In the genomic region with DNA sequence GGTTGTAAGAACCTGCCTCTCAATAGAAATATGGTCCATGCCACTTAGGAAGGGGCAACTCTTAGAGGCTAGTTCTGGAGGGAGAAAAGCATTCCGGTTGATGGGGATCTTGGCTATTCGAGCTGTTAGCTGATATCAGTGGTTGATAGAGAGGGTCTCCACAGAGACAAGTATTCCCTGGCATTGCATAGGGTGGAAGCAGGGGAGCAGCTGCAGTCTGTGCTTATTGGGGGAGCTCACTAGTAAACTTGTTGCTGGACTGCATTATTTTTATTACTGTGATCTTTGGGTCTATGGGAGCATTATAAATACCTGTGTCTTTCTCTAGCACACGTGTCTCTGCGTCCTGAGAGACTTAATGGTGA, we compare ENCODE assay signal across 9 mouse cellular contexts.
DNase-seq lines count a peak whose midpoint lies in the region; ATAC-seq lines count a peak whose summit lies in the region.
"Had no signal": no experiment of that assay in that cellular context is flagged by ENCODE, and none has a peak within 500 bp of the region (broad histone marks: within the 10 kb centered on the region; RNA-seq: fewer than 3 reads in every experiment).

No protein-coding gene starts in this region.

- no peaks in the 10 kb centered on the region for H3K9me3 ChIP-seq in heart, embryonic 11.5 days (replicated peaks; ENCODE audit: control insufficient read depth, low read length)
- no peaks in the 10 kb centered on the region for H3K9me3 ChIP-seq in embryonic facial prominence, embryonic 10.5 days
- no peaks in the 10 kb centered on the region for H3K9me3 ChIP-seq in hindbrain, embryonic 15.5 days
- H3K9me3 ChIP-seq in midbrain, embryonic 11.5 days (ENCODE audit: control insufficient read depth, low read length) = no peaks in the 10 kb centered on the region

- DNase-seq in heart, postnatal 25 days (ENCODE audit: low spot score) = no peak
- DNase-seq in embryonic facial prominence, embryonic 10.5 days (ENCODE audit: low spot score) = no peak
- no peak for DNase-seq in midbrain, embryonic 11.5 days (ENCODE audit: low spot score, missing footprints)
- DNase-seq in ovary, postnatal 36 days (ENCODE audit: low spot score) = no peak
- no peak for DNase-seq in thymus, postnatal 4 days
- DNase-seq in thymus, postnatal 14 days = no peak
- DNase-seq: B cell, adult 2 months had no signal

- H3K4me1 ChIP-seq in heart, embryonic 11.5 days (ENCODE audit: control insufficient read depth, insufficient read depth, low read length) = no peaks in the 10 kb centered on the region
- peaks cover 8% of the 10 kb centered on the region for H3K4me1 ChIP-seq in embryonic facial prominence, embryonic 10.5 days
- peaks cover 12% of the 10 kb centered on the region for H3K4me1 ChIP-seq in hindbrain, embryonic 15.5 days (replicated peaks)
- peaks cover 6% of the 10 kb centered on the region; the same call in 1 of the 2 replicates for H3K4me1 ChIP-seq in midbrain, embryonic 11.5 days (ENCODE audit: control insufficient read depth, insufficient read depth, low read length)

- H3K4me2 ChIP-seq in heart, embryonic 11.5 days = peak overlapping the region; percentile 84
- H3K4me2 ChIP-seq in hindbrain, embryonic 15.5 days = peak overlapping the region; percentile 67
- peak overlapping the region; percentile 77 for H3K4me2 ChIP-seq in midbrain, embryonic 11.5 days

- intact Hi-C loops in heart, postnatal 25 days (cut with DNase I) = loop anchor here (10.0 kb wide), 1 partner anchor 58 kb away; no protein-coding TSS in a partner anchor

- no peaks in the 10 kb centered on the region for H3K27me3 ChIP-seq in heart, embryonic 11.5 days (ENCODE audit: control insufficient read depth, insufficient read depth, low read length)
- H3K27me3 ChIP-seq in embryonic facial prominence, embryonic 10.5 days (replicated peaks; ENCODE audit: low read depth, poor library complexity, severe bottlenecking) = peaks cover 24% of the 10 kb centered on the region
- no peaks in the 10 kb centered on the region for H3K27me3 ChIP-seq in hindbrain, embryonic 15.5 days
- no peaks in the 10 kb centered on the region for H3K27me3 ChIP-seq in midbrain, embryonic 11.5 days (ENCODE audit: control insufficient read depth, insufficient read depth, low read length)

- peak overlapping the region; percentile 41 for H3K4me3 ChIP-seq in heart, embryonic 11.5 days (ENCODE audit: low read depth, low read length)
- H3K4me3 ChIP-seq in embryonic facial prominence, embryonic 10.5 days = peak overlapping the region; percentile 51
- peak overlapping the region; percentile 45 for H3K4me3 ChIP-seq in hindbrain, embryonic 15.5 days
- H3K4me3 ChIP-seq in midbrain, embryonic 11.5 days (ENCODE audit: low read depth, low read length) = peak overlapping the region; percentile 41

- H3K9ac ChIP-seq in heart, embryonic 11.5 days (ENCODE audit: low read depth, low read length) = no peak overlapping the region
- H3K9ac ChIP-seq in hindbrain, embryonic 15.5 days = peak overlapping the region; percentile 54
- H3K9ac ChIP-seq in midbrain, embryonic 11.5 days (ENCODE audit: low read length) = peak overlapping the region; percentile 54; the same call in 1 of the 2 replicates

- ATAC-seq in heart, embryonic 11.5 days (replicated peaks; ENCODE audit: insufficient number of reproducible peaks, low FRiP score, low TSS enrichment) = no peak
- peak; percentile 71 for ATAC-seq in hindbrain, embryonic 15.5 days (ENCODE audit: low FRiP score, low read depth)
- 0 out of 2 replicates have a peak, but pooled peaks have one; percentile 36 for ATAC-seq in midbrain, embryonic 11.5 days (ENCODE audit: low FRiP score)

- 35% methylated on average over 4 of the region's 4 CpGs for WGBS in heart, embryonic 11.5 days (ENCODE audit: insufficient replicate concordance)
- WGBS in embryonic facial prominence, embryonic 10.5 days = 51% methylated on average over 4 of the region's 4 CpGs
- 26% methylated on average over 4 of the region's 4 CpGs for WGBS in hindbrain, embryonic 15.5 days
- WGBS in midbrain, embryonic 11.5 days = 50% methylated on average over 4 of the region's 4 CpGs

- H3K36me3 ChIP-seq in heart, embryonic 11.5 days (ENCODE audit: control insufficient read depth, insufficient read depth, low read length) = no peaks in the 10 kb centered on the region
- H3K36me3 ChIP-seq in embryonic facial prominence, embryonic 10.5 days (replicated peaks) = no peaks in the 10 kb centered on the region
- H3K36me3 ChIP-seq in hindbrain, embryonic 15.5 days = no peaks in the 10 kb centered on the region
- no peaks in the 10 kb centered on the region for H3K36me3 ChIP-seq in midbrain, embryonic 11.5 days (ENCODE audit: control insufficient read depth, insufficient read depth, low read length)

- H3K27ac ChIP-seq in heart, embryonic 11.5 days (ENCODE audit: low read depth, low read length) = no peak overlapping the region
- no peak overlapping the region for H3K27ac ChIP-seq in embryonic facial prominence, embryonic 10.5 days (replicated peaks)
- H3K27ac ChIP-seq in hindbrain, embryonic 15.5 days (replicated peaks) = peak overlapping the region; percentile 80
- no peak overlapping the region for H3K27ac ChIP-seq in midbrain, embryonic 11.5 days (ENCODE audit: low read depth, low read length)
